Comparison of ENCODE assay signal across 24 mouse cellular contexts in the genomic region with DNA sequence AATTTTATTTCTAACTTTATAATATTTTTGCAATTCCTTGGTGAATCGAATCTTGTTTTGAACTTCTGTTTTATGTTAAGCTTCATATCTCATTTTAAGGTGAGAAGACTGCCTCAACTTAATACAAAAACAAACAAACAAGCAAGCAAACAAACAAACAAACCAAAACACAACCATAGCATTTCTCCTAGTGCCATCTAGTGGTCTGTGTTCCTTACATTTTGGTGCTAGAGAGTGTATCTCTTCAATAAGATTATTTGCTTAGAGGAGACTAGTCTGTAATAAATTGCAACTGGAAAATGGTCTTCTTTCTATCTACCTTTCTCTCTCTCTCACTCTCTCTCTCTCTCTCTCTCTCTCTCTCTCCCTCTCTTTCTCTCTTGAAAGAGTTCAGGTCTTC. TPM values are rescaled to one million over a fixed set of nuclear protein-coding genes. Genes with fewer than 3 reads are reported as not detected.
DNase-seq lines count a peak whose midpoint lies in the region; ATAC-seq lines count a peak whose summit lies in the region.
"Had no signal": no experiment of that assay in that cellular context is flagged by ENCODE, and none has a peak within 500 bp of the region (broad histone marks: within the 10 kb centered on the region; RNA-seq: fewer than 3 reads in every experiment).

No protein-coding gene starts in this region.

- no peaks in the 10 kb centered on the region for H3K4me1 ChIP-seq in hindbrain, embryonic 14.5 days (replicated peaks; ENCODE audit: control insufficient read depth, insufficient read depth, low read length)
- H3K4me1 ChIP-seq in hindbrain, embryonic 16.5 days (ENCODE audit: control insufficient read depth, insufficient read depth, low read depth, low read length) = no peaks in the 10 kb centered on the region
- no peaks in the 10 kb centered on the region for H3K4me1 ChIP-seq in midbrain, embryonic 14.5 days (ENCODE audit: control insufficient read depth, insufficient read depth, low read length)
- H3K4me1 ChIP-seq in midbrain, embryonic 15.5 days = no peaks in the 10 kb centered on the region
- H3K4me1 ChIP-seq: forebrain, embryonic 10.5 days; heart, embryonic 10.5 days; hindbrain, embryonic 12.5 days; megakaryocyte, embryonic 14.5 days had no signal

- H3K9me3 ChIP-seq in hindbrain, embryonic 14.5 days (ENCODE audit: control insufficient read depth, low read length) = no peaks in the 10 kb centered on the region
- no peaks in the 10 kb centered on the region for H3K9me3 ChIP-seq in hindbrain, embryonic 16.5 days (ENCODE audit: control insufficient read depth, low read length)
- no peaks in the 10 kb centered on the region for H3K9me3 ChIP-seq in midbrain, embryonic 14.5 days (ENCODE audit: control insufficient read depth, low read length)
- no peaks in the 10 kb centered on the region for H3K9me3 ChIP-seq in midbrain, embryonic 15.5 days
- H3K9me3 ChIP-seq: forebrain, embryonic 10.5 days; G1E; heart, embryonic 10.5 days; hindbrain, embryonic 12.5 days had no signal

- H3K27ac ChIP-seq in hindbrain, embryonic 14.5 days = no peak overlapping the region
- no peak overlapping the region for H3K27ac ChIP-seq in hindbrain, embryonic 16.5 days (ENCODE audit: low read depth, low read length)
- no peak overlapping the region for H3K27ac ChIP-seq in midbrain, embryonic 14.5 days (replicated peaks; ENCODE audit: low read depth, low read length)
- no peak overlapping the region for H3K27ac ChIP-seq in midbrain, embryonic 15.5 days
- H3K27ac ChIP-seq: forebrain, embryonic 10.5 days; heart, embryonic 10.5 days; hindbrain, embryonic 12.5 days had no signal

- no peaks in the 10 kb centered on the region for H3K36me3 ChIP-seq in hindbrain, embryonic 14.5 days (replicated peaks; ENCODE audit: control insufficient read depth, insufficient read depth)
- H3K36me3 ChIP-seq in hindbrain, embryonic 16.5 days (ENCODE audit: control insufficient read depth, insufficient read depth, low read length) = no peaks in the 10 kb centered on the region
- H3K36me3 ChIP-seq in midbrain, embryonic 14.5 days (ENCODE audit: control insufficient read depth, insufficient read depth, low read length) = no peaks in the 10 kb centered on the region
- H3K36me3 ChIP-seq in midbrain, embryonic 15.5 days (replicated peaks) = no peaks in the 10 kb centered on the region
- H3K36me3 ChIP-seq: forebrain, embryonic 10.5 days; G1E; heart, embryonic 10.5 days; hindbrain, embryonic 12.5 days had no signal

- no peak overlapping the region for H3K9ac ChIP-seq in hindbrain, embryonic 14.5 days
- H3K9ac ChIP-seq in hindbrain, embryonic 16.5 days (ENCODE audit: low read depth, low read length) = no peak overlapping the region
- no peak overlapping the region for H3K9ac ChIP-seq in midbrain, embryonic 14.5 days (replicated peaks; ENCODE audit: low read length)
- no peak overlapping the region for H3K9ac ChIP-seq in midbrain, embryonic 15.5 days
- H3K9ac ChIP-seq: hindbrain, embryonic 12.5 days had no signal

- no peak overlapping the region for H3K4me3 ChIP-seq in hindbrain, embryonic 14.5 days (replicated peaks; ENCODE audit: low read length)
- H3K4me3 ChIP-seq in hindbrain, embryonic 16.5 days (ENCODE audit: low read length) = no peak overlapping the region
- no peak overlapping the region for H3K4me3 ChIP-seq in midbrain, embryonic 14.5 days (replicated peaks; ENCODE audit: low read depth, low read length)
- H3K4me3 ChIP-seq in midbrain, embryonic 15.5 days = no peak overlapping the region
- H3K4me3 ChIP-seq: forebrain, embryonic 10.5 days; heart, embryonic 10.5 days; hindbrain, embryonic 12.5 days; megakaryocyte, embryonic 14.5 days had no signal

- ATAC-seq in hindbrain, embryonic 14.5 days (ENCODE audit: low FRiP score) = no peak
- no peak for ATAC-seq in hindbrain, embryonic 16.5 days
- no peak for ATAC-seq in midbrain, embryonic 14.5 days (ENCODE audit: low FRiP score, low TSS enrichment)
- ATAC-seq in midbrain, embryonic 15.5 days (replicated peaks) = no peak

- no peaks in the 10 kb centered on the region for H3K27me3 ChIP-seq in hindbrain, embryonic 14.5 days (ENCODE audit: control insufficient read depth, insufficient read depth, low read length)
- no peaks in the 10 kb centered on the region for H3K27me3 ChIP-seq in hindbrain, embryonic 16.5 days (replicated peaks; ENCODE audit: control insufficient read depth, insufficient read depth, low read length)
- no peaks in the 10 kb centered on the region for H3K27me3 ChIP-seq in midbrain, embryonic 14.5 days (ENCODE audit: control insufficient read depth, insufficient read depth, low read length)
- no peaks in the 10 kb centered on the region for H3K27me3 ChIP-seq in midbrain, embryonic 15.5 days (replicated peaks)
- H3K27me3 ChIP-seq: hindbrain, embryonic 12.5 days; megakaryocyte, embryonic 14.5 days had no signal

- peak; percentile 57 for DNase-seq in hindbrain, embryonic 14.5 days (ENCODE audit: low spot score)
- DNase-seq in midbrain, embryonic 14.5 days = peak; percentile 45
- peak; percentile 11 for DNase-seq in NIH3T3 (ENCODE audit: low read depth)
- no peak for DNase-seq in gastrocnemius, adult 8-10 months (ENCODE audit: low spot score in 2 of 2)
- no peak for DNase-seq in lung, postnatal 14 days
- DNase-seq: adrenal gland, postnatal 10 days; cerebellum, adult 11 months; cerebellum, postnatal 36 days; gastrocnemius, postnatal 36 days; heart, postnatal 14 days; kidney, adult 11 months; kidney, postnatal 10 days; left cerebral cortex, postnatal 4 days; liver; right cerebral cortex, postnatal 25 days; thymus, adult 2 months had no signal

- no peak overlapping the region for H3K4me2 ChIP-seq in hindbrain, embryonic 14.5 days (replicated peaks)
- H3K4me2 ChIP-seq in hindbrain, embryonic 16.5 days (ENCODE audit: low read length) = no peak overlapping the region
- no peak overlapping the region for H3K4me2 ChIP-seq in midbrain, embryonic 14.5 days (ENCODE audit: low read length)
- no peak overlapping the region for H3K4me2 ChIP-seq in midbrain, embryonic 15.5 days
- H3K4me2 ChIP-seq: hindbrain, embryonic 12.5 days had no signal

- 78% methylated on average over 1 of the region's 1 CpGs for WGBS in hindbrain, embryonic 14.5 days
- WGBS in hindbrain, embryonic 16.5 days = 62% methylated on average over 1 of the region's 1 CpGs
- WGBS in midbrain, embryonic 14.5 days = 80% methylated on average over 1 of the region's 1 CpGs
- WGBS in midbrain, embryonic 15.5 days = 72% methylated on average over 1 of the region's 1 CpGs

RNA-seq across cellular contexts. Expression of a gene that starts 52.4 kb away (rescaled TPM):
- polyA plus RNA-seq in hindbrain, embryonic 14.5 days (2014; fragmentation: Nextera tagmentation; extraction: Ambion mirVana) = 13.5 and 13.8 TPM in 2 replicates
- 12.9 and 15.9 TPM in 2 replicates for polyA plus RNA-seq in hindbrain, embryonic 16.5 days (2015; fragmentation: Nextera tagmentation; extraction: Ambion mirVana)
- 7.9 and 15.2 TPM in 2 replicates for polyA plus RNA-seq in midbrain, embryonic 14.5 days (2014; fragmentation: Nextera tagmentation; extraction: Ambion mirVana)
- 10.5 and 10.7 TPM in 2 replicates for polyA plus RNA-seq in midbrain, embryonic 15.5 days (2015; fragmentation: Nextera tagmentation; extraction: Ambion mirVana)
- not detected for total RNA-seq in gastrocnemius, adult 8-10 months (2022)
- total RNA-seq: gastrocnemius, postnatal 36 days had no signal
- polyA plus RNA-seq: G1E; liver, embryonic 16.5 days had no signal

Comparison
In these comparisons a context has a peak if more than half of its experiments do, and no peak if none do; other contexts are left out.
1. DNase-seq: peak in hindbrain, embryonic 14.5 days (single experiment), midbrain, embryonic 14.5 days (single experiment) and NIH3T3 (single experiment); none in gastrocnemius, adult 8-10 months (0 of 2) and lung, postnatal 14 days (single experiment).